In the genomic region with DNA sequence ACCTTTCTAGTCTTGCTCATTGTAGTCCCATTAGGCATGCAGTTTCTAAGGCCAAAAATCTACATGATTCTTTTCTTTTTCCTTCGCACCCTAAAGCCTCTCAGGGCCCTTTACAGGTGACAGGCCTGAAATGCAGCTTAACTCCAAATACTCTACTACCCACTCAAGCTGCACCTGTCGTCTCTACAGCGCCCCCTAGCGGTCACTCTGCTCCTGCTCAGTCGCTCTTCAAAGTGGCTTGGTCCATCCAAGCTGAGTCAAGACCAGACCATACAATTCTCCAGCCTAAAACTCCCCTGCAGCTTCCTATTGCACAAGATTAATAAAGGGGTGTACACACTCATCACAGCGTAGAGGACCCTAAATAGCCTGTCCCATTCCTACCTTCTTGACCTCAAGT, we compare ENCODE assay signal across 8 mouse cellular contexts. TPM values are rescaled to one million over a fixed set of nuclear protein-coding genes. Genes with fewer than 3 reads are reported as not detected.
DNase-seq lines count a peak whose midpoint lies in the region; ATAC-seq and TF ChIP-seq lines count a peak whose summit lies in the region.

No protein-coding gene starts in this region.

- no peak overlapping the region for H3K4me2 ChIP-seq in hindbrain, embryonic 14.5 days (replicated peaks)
- H3K4me2 ChIP-seq in hindbrain, embryonic 13.5 days: no peak overlapping the region
- H3K4me2 ChIP-seq in limb, embryonic 14.5 days (replicated peaks; ENCODE audit: low read depth, low read length, severe bottlenecking): no peak overlapping the region

- peak; percentile 53 for DNase-seq in hindbrain, embryonic 14.5 days (ENCODE audit: low spot score)
- peak; percentile 21 for DNase-seq in G1E (ENCODE audit: low spot score)
- peak; percentile 66 for DNase-seq in c-Kit-positive CD71-negative TER-119-negative erythroid progenitor cells, embryonic 14.5 days (ENCODE audit: low read depth)
- DNase-seq in gastrocnemius, adult 2 months: peak; percentile 54
- DNase-seq in limb, embryonic 14.5 days (ENCODE audit: low spot score): peak; percentile 55
- DNase-seq in retina, embryonic 14.5 days (ENCODE audit: low spot score): peak; percentile 80
- peak; percentile 57 to 62 for DNase-seq in thymus, postnatal 36 days

- no peak overlapping the region for H3K9ac ChIP-seq in hindbrain, embryonic 14.5 days
- H3K9ac ChIP-seq in hindbrain, embryonic 13.5 days: no peak overlapping the region
- H3K9ac ChIP-seq in limb, embryonic 14.5 days (ENCODE audit: low read depth, low read length, severe bottlenecking): no peak overlapping the region

- H3K27me3 ChIP-seq in hindbrain, embryonic 14.5 days (ENCODE audit: control insufficient read depth, insufficient read depth, low read length): no peaks in the 10 kb centered on the region
- no peaks in the 10 kb centered on the region for H3K27me3 ChIP-seq in hindbrain, embryonic 13.5 days
- H3K27me3 ChIP-seq in G1E (ENCODE audit: insufficient read depth, low read length): no peaks in the 10 kb centered on the region
- H3K27me3 ChIP-seq in limb, embryonic 14.5 days (ENCODE audit: control insufficient read depth, insufficient read depth, low read length): no peaks in the 10 kb centered on the region

- TF ChIP-seq CTCF in G1E (IDR thresholded peaks at IDR 0.05; ENCODE audit: low read depth, low read length): peak; percentile 74
- TF ChIP-seq CTCF in gastrocnemius, adult 2 months (IDR thresholded peaks at IDR 0.05): peak; percentile 68

- no peak overlapping the region for H3K4me3 ChIP-seq in hindbrain, embryonic 14.5 days (replicated peaks; ENCODE audit: low read length)
- no peak overlapping the region for H3K4me3 ChIP-seq in hindbrain, embryonic 13.5 days
- no peak overlapping the region for H3K4me3 ChIP-seq in G1E (ENCODE audit: low read depth, low read length)
- no peak overlapping the region for H3K4me3 ChIP-seq in gastrocnemius, adult 2 months
- H3K4me3 ChIP-seq in limb, embryonic 14.5 days (replicated peaks; ENCODE audit: low read length): no peak overlapping the region

- intact Hi-C loops in gastrocnemius, adult 2 months (cut with DNase I): loop anchor here (10.0 kb wide), 1 partner anchor 134 kb away; the partner anchor contains the start of gene Pdia5

- no peak for TF ChIP-seq POLR2A in limb, embryonic 14.5 days (IDR thresholded peaks at IDR 0.05; ENCODE audit: borderline replicate concordance, extremely low read depth, insufficient read depth, insufficient read length)

- 33% methylated on average over 6 of the region's 6 CpGs for WGBS in hindbrain, embryonic 14.5 days
- 29% methylated on average over 6 of the region's 6 CpGs for WGBS in hindbrain, embryonic 13.5 days
- WGBS in limb, embryonic 14.5 days: 31% methylated on average over 6 of the region's 6 CpGs

- no peaks in the 10 kb centered on the region for H3K9me3 ChIP-seq in hindbrain, embryonic 14.5 days (ENCODE audit: control insufficient read depth, low read length)
- no peaks in the 10 kb centered on the region for H3K9me3 ChIP-seq in hindbrain, embryonic 13.5 days
- peaks cover 2% of the 10 kb centered on the region; the same call in 1 of the 2 replicates for H3K9me3 ChIP-seq in G1E (replicated peaks)
- no peaks in the 10 kb centered on the region for H3K9me3 ChIP-seq in limb, embryonic 14.5 days (ENCODE audit: control insufficient read depth, low read length)

- H3K36me3 ChIP-seq in hindbrain, embryonic 14.5 days (replicated peaks; ENCODE audit: control insufficient read depth, insufficient read depth): 0 out of 2 replicates have a peak, but pooled peaks cover 4% of the 10 kb centered on the region
- peaks cover 9% of the 10 kb centered on the region; the same call in 1 of the 2 replicates for H3K36me3 ChIP-seq in hindbrain, embryonic 13.5 days
- H3K36me3 ChIP-seq in G1E (replicated peaks): peaks cover 37% of the 10 kb centered on the region
- H3K36me3 ChIP-seq in limb, embryonic 14.5 days (ENCODE audit: control insufficient read depth, insufficient read depth, low read length): peaks cover 9% of the 10 kb centered on the region

- no peak overlapping the region for H3K27ac ChIP-seq in hindbrain, embryonic 14.5 days
- no peak overlapping the region for H3K27ac ChIP-seq in hindbrain, embryonic 13.5 days
- H3K27ac ChIP-seq in gastrocnemius, adult 2 months: no peak overlapping the region
- H3K27ac ChIP-seq in limb, embryonic 14.5 days (replicated peaks; ENCODE audit: low read depth, low read length): no peak overlapping the region

- no peak for ATAC-seq in hindbrain, embryonic 14.5 days (ENCODE audit: low FRiP score)
- no peak for ATAC-seq in hindbrain, embryonic 13.5 days (ENCODE audit: low FRiP score)
- ATAC-seq in G1E (ENCODE audit: extremely low read depth, insufficient number of reproducible peaks, low FRiP score, poor library complexity, severe bottlenecking): no peak
- no peak for ATAC-seq in limb, embryonic 14.5 days (ENCODE audit: low FRiP score, low read depth)

- H3K4me1 ChIP-seq in hindbrain, embryonic 14.5 days (replicated peaks; ENCODE audit: control insufficient read depth, insufficient read depth, low read length): peaks cover 6% of the 10 kb centered on the region; the same call in 1 of the 2 replicates
- peaks cover 17% of the 10 kb centered on the region for H3K4me1 ChIP-seq in hindbrain, embryonic 13.5 days (replicated peaks)
- peaks cover 21% of the 10 kb centered on the region for H3K4me1 ChIP-seq in G1E (ENCODE audit: insufficient read depth, low read depth, low read length)
- H3K4me1 ChIP-seq in limb, embryonic 14.5 days (ENCODE audit: control insufficient read depth, insufficient read depth, low read length): peaks cover 6% of the 10 kb centered on the region

RNA-seq across cellular contexts. Expression of gene Sec22a, which starts 3.1 kb away (rescaled TPM):
- polyA plus RNA-seq in hindbrain, embryonic 14.5 days (2014; fragmentation: Nextera tagmentation; extraction: Ambion mirVana): 44.0 and 44.1 TPM in 2 replicates
- polyA plus RNA-seq in hindbrain, embryonic 13.5 days (2015; fragmentation: Nextera tagmentation; extraction: Ambion mirVana): 43.6 and 44.3 TPM in 2 replicates
- total RNA-seq in G1E (2014; fragmentation: Nextera tagmentation) (24.7 and 26.7 TPM in 2 replicates), G1E (2017) (11.7 and 16.3 TPM in 2 replicates)
- 0.33 and 0.46 TPM in 2 replicates for polyA plus RNA-seq in G1E (2012)
- total RNA-seq in gastrocnemius, adult 2 months (2021): 1 to 10 TPM; 5.2 to 7.6 TPM
- polyA plus RNA-seq in limb, embryonic 14.5 days (2012; rRNA removed): 15.9 and 30.1 TPM in 2 replicates
- 49.1 and 49.8 TPM in 2 replicates for polyA plus RNA-seq in limb, embryonic 14.5 days (2014; fragmentation: Nextera tagmentation; extraction: Ambion mirVana)

Comparison
In these comparisons a context has a peak if more than half of its experiments do, and no peak if none do; other contexts are left out.
1. DNase-seq: peak in every context shown above with its lines; median percentile 80 in retina, embryonic 14.5 days; 66 in c-Kit-positive CD71-negative TER-119-negative erythroid progenitor cells, embryonic 14.5 days; 60 in thymus, postnatal 36 days; 55 in limb, embryonic 14.5 days; 54 in gastrocnemius, adult 2 months; 53 in hindbrain, embryonic 14.5 days; 21 in G1E.
2. RNA of gene Sec22a, which starts 3.1 kb away (polyA plus RNA-seq): 15.9 to 49.8 TPM in limb, embryonic 14.5 days, 44.0 to 44.1 TPM in hindbrain, embryonic 14.5 days and 43.6 to 44.3 TPM in hindbrain, embryonic 13.5 days; 0.33 to 0.46 TPM in G1E; every median in the first group is over 10 times any median in the second.